Mouse (Mus musculus): ENCODE results near the gene Tnfsf10.

Tnfsf10 gene

DNA sequence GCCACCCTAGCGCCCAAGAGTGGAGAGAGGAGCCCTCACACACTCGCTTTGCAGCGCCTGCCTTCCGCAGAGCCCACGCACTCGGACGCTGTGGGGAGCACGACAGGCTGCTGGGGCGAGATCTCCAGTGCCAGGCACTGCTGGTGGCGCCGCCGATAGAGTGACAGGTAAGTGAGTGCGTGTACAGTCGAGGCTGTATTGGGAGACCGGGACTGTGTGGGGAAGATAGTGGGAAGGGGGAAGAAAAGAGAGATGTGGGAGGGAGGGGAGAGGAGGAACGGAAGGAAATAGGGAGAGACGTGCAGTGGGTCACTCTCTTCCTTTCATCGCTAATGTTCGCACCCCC lies 54.4 kb downstream of the Tnfsf10 start, which contains the start of gene Ghsr:
Gene Ghsr (plus strand): TSS at position 76 of the 346 bp plus-strand sequence.
- no peak for DNase-seq (ENCODE audit: inconsistent ontology term)

DNA sequence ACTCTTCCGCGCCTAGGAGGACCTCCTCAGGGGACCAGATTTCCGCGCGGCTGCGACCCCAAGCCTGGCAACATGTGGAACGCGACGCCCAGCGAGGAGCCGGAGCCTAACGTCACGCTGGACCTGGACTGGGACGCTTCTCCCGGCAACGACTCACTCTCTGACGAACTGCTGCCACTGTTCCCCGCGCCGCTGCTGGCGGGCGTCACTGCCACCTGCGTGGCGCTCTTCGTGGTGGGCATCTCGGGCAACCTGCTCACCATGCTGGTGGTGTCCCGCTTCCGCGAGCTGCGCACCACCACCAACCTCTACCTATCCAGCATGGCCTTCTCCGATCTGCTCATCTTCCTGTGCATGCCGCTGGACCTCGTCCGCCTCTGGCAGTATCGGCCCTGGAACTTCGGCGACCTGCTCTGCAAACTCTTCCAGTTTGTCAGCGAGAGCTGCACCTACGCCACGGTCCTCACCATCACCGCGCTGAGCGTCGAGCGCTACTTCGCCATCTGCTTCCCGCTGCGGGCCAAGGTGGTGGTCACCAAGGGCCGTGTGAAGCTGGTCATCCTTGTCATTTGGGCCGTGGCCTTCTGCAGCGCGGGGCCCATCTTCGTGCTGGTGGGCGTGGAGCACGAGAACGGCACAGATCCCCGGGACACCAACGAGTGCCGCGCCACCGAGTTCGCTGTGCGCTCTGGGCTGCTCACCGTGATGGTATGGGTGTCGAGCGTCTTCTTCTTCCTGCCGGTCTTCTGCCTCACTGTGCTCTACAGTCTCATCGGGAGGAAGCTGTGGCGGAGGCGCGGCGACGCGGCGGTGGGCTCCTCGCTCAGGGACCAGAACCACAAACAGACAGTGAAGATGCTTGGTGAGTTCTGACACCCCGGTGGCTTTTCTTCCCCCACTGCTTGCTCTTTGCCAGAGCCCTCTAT lies 55.2 kb downstream of the Tnfsf10 start:
- no peak for DNase-seq (ENCODE audit: inconsistent ontology term)

DNA sequence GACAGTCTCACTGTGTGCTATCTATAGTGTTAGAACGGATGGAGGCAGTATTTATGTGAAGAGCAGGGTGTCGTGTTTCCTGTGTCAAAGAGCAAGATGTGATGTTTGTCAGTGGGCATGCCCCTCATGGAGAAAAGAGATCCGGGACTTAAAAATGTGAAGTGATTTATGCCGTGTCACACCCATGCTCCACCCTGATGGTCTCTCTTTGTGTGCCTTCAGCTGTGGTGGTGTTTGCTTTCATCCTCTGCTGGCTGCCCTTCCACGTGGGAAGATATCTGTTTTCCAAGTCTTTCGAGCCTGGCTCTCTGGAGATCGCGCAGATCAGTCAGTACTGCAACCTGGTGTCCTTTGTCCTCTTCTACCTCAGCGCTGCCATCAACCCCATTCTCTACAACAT lies 57.6 kb downstream of the Tnfsf10 start:
- no peak for DNase-seq (ENCODE audit: inconsistent ontology term)

DNA sequence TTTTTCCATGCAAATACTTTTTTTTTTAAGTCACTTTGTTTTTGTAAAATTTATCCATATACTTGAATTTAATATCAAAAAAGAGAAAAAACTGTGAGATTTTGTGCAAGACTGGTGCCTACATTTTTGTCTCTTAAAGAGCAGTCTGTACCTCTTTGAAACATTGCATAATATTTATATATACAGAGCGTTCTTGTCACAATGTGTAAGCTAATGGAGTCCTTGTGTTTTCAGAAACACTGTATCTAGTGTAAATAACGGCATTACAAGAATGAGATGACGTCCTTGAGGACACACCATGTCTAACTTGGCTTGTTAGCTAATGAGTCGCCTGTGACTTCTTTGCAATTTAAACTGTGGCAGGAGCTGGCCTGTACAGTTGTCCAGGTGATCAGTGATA lies 61.1 kb downstream of the Tnfsf10 start:
- no peak for DNase-seq (ENCODE audit: inconsistent ontology term)

DNA sequence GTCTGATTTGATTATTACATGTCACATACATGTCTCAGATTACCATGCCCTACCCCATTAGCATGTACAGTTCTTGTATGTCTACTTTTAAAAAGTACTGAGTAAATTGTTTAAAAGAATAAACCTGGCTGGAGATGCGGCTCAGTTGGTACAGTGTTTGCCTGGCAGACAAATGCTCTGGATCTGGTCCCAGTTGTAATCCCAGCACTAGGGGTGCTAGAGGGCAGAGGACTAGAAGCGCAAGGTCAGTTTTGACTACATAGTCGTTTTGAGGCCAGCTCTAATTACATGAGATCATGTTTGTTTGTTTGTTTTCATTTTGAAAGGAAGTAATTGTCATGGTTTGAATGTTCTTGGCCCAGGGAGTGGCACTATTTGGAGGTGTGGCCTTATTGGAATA lies 68.0 kb downstream of the Tnfsf10 start:
- DNase-seq (ENCODE audit: inconsistent ontology term) = no peak

DNA sequence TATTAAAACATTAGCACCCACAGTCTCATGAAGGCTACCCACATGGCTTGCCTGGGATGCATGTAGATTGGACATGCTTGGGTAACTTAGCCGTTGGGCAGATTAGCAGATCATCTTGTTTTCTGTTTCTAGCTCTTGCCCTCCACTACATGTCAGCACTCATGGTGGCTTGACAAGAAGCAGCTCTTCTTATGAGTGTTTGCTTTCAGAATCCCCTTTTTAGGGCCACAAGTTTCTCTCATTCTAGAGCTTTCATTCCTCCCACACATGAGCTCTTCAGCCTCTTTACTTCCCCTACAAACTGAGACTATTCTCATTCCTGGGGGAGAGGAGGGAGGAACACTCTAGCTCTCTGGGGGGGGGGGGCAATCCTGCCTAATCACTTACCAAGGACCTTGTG lies 73.1 kb downstream of the Tnfsf10 start:
- DNase-seq (ENCODE audit: inconsistent ontology term) = no peak

Data from Muller cell, postnatal 12 days (primary cell).